Mouse (Mus musculus) thymus, adult 2 months (tissue): ENCODE measurements around the gene Wnt5b. TPM values are rescaled to one million over a fixed set of nuclear protein-coding genes. Genes with fewer than 3 reads are reported as not detected.

Experiments used
- DNase-seq: peaks from one replicate; pipeline ENCODE4 v3.0.0; 2021
- H3K27ac ChIP-seq: fragments of 200-500 bp; 2 replicates; pipeline ENCODE4 v1.5.1; 2012; ENCODE audit warnings: low read length, control low read depth; ENCODE audit not compliant: control insufficient read depth, insufficient read depth
- H3K27me3 ChIP-seq: fragments of 200-500 bp; 2 replicates; pipeline ENCODE4 v1.6.1; 2012; ENCODE audit warnings: mild to moderate bottlenecking, low read length, moderate library complexity, mixed read lengths; ENCODE audit not compliant: control insufficient read depth, insufficient read depth
- H3K36me3 ChIP-seq: fragments of 200-500 bp; 2 replicates; pipeline ENCODE4 v1.6.1; 2012; ENCODE audit warnings: mild to moderate bottlenecking, low read length, moderate library complexity; ENCODE audit not compliant: control insufficient read depth, insufficient read depth
- H3K4me1 ChIP-seq: fragments of 200-500 bp; replicated peaks from 2 replicates; pipeline ENCODE4 v1.6.1; 2012; ENCODE audit warnings: low read length; ENCODE audit not compliant: control insufficient read depth, insufficient read depth
- H3K4me3 ChIP-seq: fragments of 200-500 bp; 2 replicates; pipeline ENCODE4 v1.5.1; 2012; ENCODE audit warnings: mild to moderate bottlenecking, low read length, control low read depth, moderate library complexity; ENCODE audit not compliant: control insufficient read depth, insufficient read depth
- CTCF ChIP-seq: fragments of 200-500 bp; IDR thresholded peaks from 2 replicates; pipeline ENCODE4 v1.5.1; 2012; ENCODE audit warnings: mild to moderate bottlenecking, control low read depth, low read length, moderate library complexity, borderline replicate concordance; ENCODE audit not compliant: control insufficient read depth, poor library complexity, insufficient read depth; ENCODE audit errors: extremely low read depth
- POLR2A ChIP-seq: fragments of 200-500 bp; IDR thresholded peaks from 2 replicates; pipeline ENCODE4 v1.6.1; 2012; ENCODE audit warnings: mild to moderate bottlenecking, low read length, control low read depth, moderate library complexity; ENCODE audit not compliant: control insufficient read depth, poor library complexity, insufficient read depth; ENCODE audit errors: extremely low read depth
- WGBS: fragments of 180-500 bp; shearing (Covaris S2); methylation state at CpG from one replicate; pipeline ENCODE4 v1.1.7; 2018; 5-methylcytosine and 5-hydroxymethylcytosine counted together
- polyA plus RNA-seq: library from polyadenylated mRNA; depleted of rRNA; stranded (reverse); fragments of >200 nt; gene quantifications from 2 replicates; pipeline ENCODE4 v1.2.3, GENCODE M21; 2012

Wnt5b gene
- polyA plus RNA-seq, 1 experiment: 6.5 TPM

DNA sequence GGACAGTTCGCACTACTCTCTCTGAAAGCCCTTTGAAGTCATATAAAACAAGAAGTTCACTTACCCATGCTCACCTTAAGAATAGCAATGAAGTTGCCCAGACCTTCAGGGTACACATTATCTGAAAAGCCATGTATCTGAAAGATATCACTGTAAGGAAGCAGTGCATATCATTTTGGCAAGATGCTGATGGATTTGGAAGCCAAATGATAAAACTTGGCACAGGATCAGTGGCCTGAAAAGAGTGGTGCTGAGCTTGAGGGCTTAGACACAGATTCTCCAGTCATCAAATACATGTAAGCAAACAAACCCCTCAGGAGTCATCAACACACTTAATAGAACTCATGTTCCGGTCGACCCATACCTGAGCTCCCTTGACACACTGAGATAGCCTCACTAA, 143.5 kb downstream of the Wnt5b start:
- no peak for TF ChIP-seq POLR2A
- TF ChIP-seq CTCF: no peak
- WGBS: 89% methylated on average over 3 of the region's 3 CpGs
- H3K4me1 ChIP-seq: peaks cover 12% of the 10 kb centered on the region
- no peak overlapping the region for H3K27ac ChIP-seq
- no peak overlapping the region for H3K4me3 ChIP-seq
- DNase-seq: no peak
- H3K36me3 ChIP-seq: no peaks in the 10 kb centered on the region
- no peaks in the 10 kb centered on the region for H3K27me3 ChIP-seq

DNA sequence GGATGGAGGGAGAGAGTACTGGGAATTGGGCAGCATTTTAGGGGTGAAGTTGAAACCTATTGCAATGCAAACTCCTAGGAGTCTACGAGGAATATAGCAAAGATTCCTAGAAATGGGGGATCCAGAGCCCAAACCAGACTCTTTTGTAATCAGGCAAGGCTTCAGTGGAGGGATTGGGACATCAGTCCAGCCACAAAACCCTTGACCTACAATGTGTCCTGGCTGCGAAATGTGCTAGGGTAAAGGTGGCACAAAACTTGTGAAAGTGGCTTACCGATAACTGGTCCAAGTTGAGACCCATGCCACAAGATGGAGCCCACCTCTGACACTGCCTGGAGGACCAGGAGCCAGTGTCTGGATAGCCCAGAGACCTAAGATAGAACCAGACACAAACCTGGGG, 144.8 kb downstream of the Wnt5b start:
- 99% methylated on average over 3 of the region's 3 CpGs for WGBS
- peaks cover 19% of the 10 kb centered on the region for H3K4me1 ChIP-seq
- no peaks in the 10 kb centered on the region for H3K36me3 ChIP-seq
- no peak overlapping the region for H3K4me3 ChIP-seq
- H3K27me3 ChIP-seq: no peaks in the 10 kb centered on the region
- no peak for TF ChIP-seq CTCF
- no peak for TF ChIP-seq POLR2A
- no peak for DNase-seq
- H3K27ac ChIP-seq: no peak overlapping the region

DNA sequence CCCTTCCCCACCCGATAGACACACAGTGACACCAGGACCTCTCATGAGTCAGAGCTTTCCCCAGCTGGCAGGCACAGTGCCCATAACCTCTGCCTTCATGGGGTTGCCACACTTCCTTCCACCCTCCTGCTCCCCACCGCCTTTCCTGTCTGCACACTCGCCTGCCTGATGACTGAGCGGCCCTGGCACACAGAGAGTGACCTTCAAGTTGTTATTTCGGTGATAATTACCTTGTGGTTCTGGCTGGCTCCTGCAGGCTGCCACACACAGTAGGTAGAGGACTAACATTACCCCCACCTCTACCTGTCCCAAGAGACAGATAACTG, 147.9 kb downstream of the Wnt5b start:
- no peaks in the 10 kb centered on the region for H3K36me3 ChIP-seq
- peaks cover 14% of the 10 kb centered on the region for H3K4me1 ChIP-seq
- H3K27ac ChIP-seq: peak overlapping the region; percentile 40
- peak; percentile 62 for DNase-seq
- 4% methylated on average over 5 of the region's 5 CpGs for WGBS
- TF ChIP-seq POLR2A (no peak), CTCF (no peak)
- H3K4me3 ChIP-seq: no peak overlapping the region
- H3K27me3 ChIP-seq: no peaks in the 10 kb centered on the region

DNA sequence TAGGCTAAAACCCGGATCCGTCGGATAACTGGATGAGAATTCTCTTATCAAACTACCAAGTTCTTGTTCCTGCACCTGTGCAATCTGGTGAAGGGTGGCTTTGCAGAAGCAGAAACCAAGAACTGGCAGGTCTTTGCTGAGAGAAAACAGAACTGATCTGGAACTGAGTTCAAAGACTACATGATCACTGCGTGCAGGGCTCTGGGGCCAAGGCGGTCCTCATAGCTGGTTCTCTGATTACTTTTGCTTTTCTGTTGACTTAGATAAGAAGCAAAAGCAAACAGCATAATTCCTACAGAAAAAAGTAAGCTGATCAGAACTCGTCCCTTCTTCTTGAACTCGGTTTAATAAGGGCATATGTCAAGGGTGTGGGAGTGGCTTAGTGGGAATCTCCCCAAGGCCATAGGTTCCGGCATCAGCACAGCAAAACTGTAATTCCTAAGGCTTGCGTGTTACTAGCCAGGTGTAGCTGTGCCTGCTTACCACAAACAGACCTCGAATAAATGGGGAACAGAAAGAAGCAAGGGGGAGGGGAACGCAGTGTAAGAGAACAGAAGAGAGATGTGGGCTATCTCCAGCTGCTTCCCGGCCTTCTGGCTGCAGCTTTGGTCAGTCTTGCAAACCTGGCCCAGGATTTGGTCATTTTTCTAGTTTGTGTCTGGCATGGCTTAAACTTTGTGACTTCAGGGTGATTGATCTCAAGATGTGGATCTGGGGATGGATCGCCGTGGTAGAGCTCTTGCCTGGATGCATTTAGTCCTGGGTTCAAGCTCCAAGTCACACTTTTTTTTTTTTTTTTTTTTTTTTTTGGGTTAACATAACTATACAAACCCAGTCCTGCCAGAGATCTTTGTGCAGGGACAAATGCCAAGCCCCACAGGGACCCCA, 148.5 kb downstream of the Wnt5b start:
- peak; percentile 30 for DNase-seq
- no peaks in the 10 kb centered on the region for H3K36me3 ChIP-seq
- 7% methylated on average over 14 of the region's 14 CpGs for WGBS
- no peak overlapping the region for H3K4me3 ChIP-seq
- H3K27ac ChIP-seq: peak overlapping the region; percentile 35; the same call in 1 of the 2 replicates
- H3K27me3 ChIP-seq: no peaks in the 10 kb centered on the region
- peaks cover 13% of the 10 kb centered on the region for H3K4me1 ChIP-seq
- TF ChIP-seq CTCF: no peak
- TF ChIP-seq POLR2A: no peak

DNA sequence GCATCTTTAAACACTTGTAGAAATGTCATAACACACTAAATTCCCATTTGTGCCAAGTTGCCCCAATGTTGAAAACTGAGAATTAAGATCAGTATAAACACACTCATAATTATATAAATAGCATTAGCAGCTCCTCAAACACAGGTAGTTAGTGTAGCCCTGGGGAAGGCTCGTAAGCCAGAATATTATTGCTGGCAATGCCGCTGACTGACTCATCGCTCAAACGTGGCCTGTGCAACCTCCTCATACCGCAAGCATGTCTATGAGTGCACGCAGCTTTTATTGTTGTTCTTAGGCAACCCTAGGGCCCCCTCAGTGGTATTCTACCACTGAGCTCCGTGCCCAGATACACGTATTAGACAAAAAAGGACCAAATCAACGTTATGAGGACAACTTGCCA, 151.3 kb downstream of the Wnt5b start:
- Histone ChIP-seq H3K36me3 (no peaks in the 10 kb centered on the region), H3K27me3 (no peaks in the 10 kb centered on the region), H3K4me3 (no peak overlapping the region), H3K4me1 (peaks cover 15% of the 10 kb centered on the region), H3K27ac (no peak overlapping the region)
- no peak for TF ChIP-seq CTCF
- TF ChIP-seq POLR2A: no peak
- DNase-seq: no peak
- 93% methylated on average over 9 of the region's 9 CpGs for WGBS

DNA sequence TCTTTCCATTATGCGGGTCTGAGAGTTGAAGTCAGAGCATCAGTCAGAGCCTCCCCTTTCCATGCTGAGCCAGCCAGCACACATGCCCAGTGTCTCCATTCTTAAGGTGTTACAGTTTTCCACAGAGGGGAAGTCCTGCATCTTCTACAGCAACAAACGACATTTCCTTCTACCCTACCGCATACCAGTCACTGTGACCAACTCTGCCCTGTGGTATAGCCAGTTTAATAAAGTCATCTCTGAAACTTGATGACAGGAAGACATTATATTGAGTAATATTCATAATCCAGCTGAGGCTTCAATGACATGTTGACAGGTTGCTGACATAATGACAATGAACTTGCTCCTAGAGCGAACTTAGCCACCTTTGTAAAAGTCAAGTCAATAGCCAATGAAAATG, 153.4 kb downstream of the Wnt5b start:
- Histone ChIP-seq H3K4me1 (peaks cover 13% of the 10 kb centered on the region), H3K36me3 (no peaks in the 10 kb centered on the region), H3K27ac (no peak overlapping the region), H3K27me3 (no peaks in the 10 kb centered on the region), H3K4me3 (no peak overlapping the region)
- TF ChIP-seq CTCF (no peak), POLR2A (no peak)
- no peak for DNase-seq
- 83% methylated on average over 4 of the region's 4 CpGs for WGBS

DNA sequence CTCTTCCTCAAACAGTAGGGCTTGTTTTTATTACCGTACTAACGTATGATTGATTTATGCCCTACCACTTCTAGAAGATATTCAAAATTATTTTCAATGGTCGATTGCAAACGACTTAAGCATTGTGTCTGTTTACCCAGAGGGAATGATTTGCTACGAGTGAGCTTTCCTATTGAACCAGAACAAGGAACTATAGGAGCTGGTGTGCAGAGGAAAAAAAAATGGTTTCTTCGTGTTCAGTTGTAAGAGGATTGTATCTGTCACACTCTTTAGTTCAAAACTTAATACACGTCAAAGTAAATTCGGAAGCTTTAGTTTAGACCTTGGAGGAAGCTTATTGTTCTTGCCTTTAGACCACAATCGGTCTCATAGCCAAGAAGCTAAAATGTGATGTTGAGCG, 155.1 kb downstream of the Wnt5b start:
- WGBS: 4% methylated on average over 10 of the region's 10 CpGs
- no peaks in the 10 kb centered on the region for H3K27me3 ChIP-seq
- no peaks in the 10 kb centered on the region for H3K36me3 ChIP-seq
- no peak for DNase-seq
- H3K4me1 ChIP-seq: peaks cover 7% of the 10 kb centered on the region
- peak overlapping the region; percentile 69 for H3K27ac ChIP-seq
- TF ChIP-seq POLR2A: no peak
- TF ChIP-seq CTCF: no peak
- peak overlapping the region; percentile 61 for H3K4me3 ChIP-seq
